Mouse (Mus musculus) urinary bladder, postnatal 25 days (tissue): Measurements from ENCODE around the gene Ttll5.

Experiments used
- DNase-seq: peaks from one replicate; pipeline ENCODE4 v3.0.0; 2022; ENCODE audit warnings: low spot score

Ttll5 gene

DNA sequence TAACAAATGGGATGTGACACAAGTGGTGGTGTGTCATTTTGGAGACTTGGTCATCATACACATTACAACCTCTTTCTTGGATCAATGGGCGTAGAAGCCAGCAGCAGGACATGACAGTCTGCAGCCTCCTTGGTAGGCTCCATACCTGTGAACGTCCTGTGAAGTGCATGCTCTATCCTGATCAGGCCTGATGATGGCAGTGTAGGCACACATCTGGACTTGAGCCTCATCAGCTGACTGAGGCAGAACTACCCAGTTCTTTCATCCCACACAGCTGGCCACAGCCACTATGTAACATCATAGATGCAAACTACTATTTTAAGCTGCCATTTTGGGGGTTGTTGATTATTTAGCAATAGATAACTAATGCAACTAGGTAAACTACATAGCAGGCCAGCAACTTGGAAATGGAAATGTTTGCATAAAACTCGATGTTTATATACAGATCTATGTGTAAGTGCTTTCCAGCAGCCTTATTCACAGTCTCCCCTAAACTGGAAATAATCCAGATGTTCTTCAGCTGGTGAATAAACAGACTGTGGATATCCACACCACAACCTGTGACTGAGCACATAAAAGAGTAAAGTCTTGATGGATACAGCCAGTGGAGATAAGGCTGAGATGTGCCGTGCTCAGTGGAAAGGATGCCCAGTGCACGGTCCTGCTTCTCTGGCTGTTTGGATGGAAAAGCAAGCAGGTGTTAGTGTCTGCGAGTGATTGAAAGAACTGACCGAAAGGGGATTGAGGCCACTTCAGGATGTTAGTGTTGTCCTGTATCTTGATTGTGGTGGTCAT is 23.9 kb downstream of the Ttll5 start:
- no peak for DNase-seq

DNA sequence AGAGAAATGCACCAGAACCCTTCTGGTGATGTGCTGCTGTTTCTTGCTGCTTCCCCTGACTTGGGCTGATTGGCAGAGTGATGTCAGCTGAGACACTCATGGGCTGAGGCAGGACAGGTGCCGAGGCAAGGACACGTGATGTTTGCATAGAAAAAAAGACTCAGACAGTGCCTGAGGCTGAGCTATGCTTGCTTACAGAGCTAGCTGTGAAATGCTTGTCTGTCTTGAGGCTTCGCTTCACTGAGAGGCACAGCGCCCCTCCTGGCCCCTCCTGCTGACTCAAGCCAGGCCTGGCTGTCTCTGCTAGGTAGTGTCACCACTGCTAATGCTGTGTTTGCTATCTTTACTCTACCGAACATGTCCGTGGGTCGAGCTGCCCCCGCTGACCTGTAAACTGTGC is 26.2 kb downstream of the Ttll5 start:
- no peak for DNase-seq

- no peak for DNase-seq
These were observed 29.4 kb downstream of the Ttll5 start for GRCm38 (mm10) chr12:85853836-85854235.

GRCm38 (mm10) chr12:85854271-85854670 is 29.8 kb downstream of the Ttll5 start:
- DNase-seq = no peak

DNA sequence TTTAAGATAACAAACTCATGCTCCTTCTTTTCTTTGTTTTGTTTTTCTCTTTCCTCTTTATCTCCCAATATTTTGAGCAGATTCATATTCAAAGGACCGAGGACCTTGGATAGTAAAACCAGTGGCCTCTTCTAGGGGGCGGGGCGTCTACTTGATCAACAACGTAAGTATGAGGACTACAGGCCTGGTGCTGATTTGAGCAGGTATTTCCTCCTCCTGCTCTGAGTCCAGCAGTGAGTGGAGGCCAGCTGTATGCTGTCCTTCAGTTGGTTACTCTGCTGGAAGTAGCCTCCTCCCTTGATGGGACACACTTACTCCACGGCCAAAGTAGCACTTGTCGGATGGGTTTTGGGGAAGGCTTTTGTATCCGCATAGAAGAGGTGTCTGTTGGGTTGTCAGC is 32.8 kb downstream of the Ttll5 start:
- DNase-seq = no peak

GRCm38 (mm10) chr12:85859111-85859510 is 34.7 kb downstream of the Ttll5 start:
- no peak for DNase-seq

DNA sequence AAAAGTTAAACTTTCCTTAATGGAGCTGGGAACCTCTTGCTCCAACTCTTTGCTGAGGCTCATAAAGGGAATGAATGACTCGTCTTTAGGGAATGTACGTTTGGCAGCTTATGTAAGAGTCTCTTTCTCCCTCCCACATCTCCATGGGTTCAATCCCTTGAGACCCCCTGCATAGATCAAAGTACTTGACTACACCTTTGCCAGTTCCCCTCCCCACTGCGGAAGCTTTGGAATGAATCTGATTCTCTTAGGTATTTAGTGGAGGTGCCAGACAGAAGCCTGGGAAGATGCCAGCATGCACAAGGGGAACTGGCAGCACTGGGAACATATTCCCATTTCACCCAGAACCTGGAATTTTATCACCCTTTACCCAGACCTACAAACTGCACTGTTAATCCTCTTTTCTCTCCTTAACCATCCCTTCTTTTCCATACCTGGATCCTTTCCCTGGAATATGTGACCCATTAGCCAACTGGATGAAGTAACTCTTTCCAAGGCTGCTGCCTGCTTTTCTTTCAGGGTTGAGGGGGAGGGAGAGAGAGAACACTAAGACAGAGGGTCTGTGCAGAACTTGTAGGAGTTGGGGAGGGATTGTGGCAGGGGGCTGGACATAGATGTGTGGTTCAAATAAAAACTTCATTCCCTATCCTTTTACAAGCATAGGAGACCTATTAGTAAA is 35.2 kb downstream of the Ttll5 start:
- DNase-seq = no peak

- no peak for DNase-seq
These were observed 38.1 kb downstream of the Ttll5 start for GRCm38 (mm10) chr12:85862514-85862913.

DNA sequence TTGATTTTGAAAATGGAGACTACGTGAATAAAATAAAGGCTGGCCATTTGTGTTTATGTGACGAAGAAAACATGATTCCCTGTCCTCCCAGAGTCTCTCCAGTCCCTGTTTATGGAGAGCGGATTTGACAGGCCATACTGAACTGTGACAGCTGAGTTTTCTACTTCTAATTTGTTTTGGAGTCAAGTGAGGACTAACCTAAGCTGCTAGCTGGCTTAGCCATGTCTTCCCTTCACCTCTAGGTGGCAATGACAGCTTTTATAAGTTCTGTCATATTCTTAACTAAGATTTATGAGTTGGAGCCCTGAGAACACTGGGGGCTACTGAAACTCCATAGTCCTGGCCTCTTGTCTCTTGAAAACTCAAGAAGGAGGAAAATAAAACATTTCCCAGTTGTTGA is 41.1 kb downstream of the Ttll5 start:
- no peak for DNase-seq

- no peak for DNase-seq
These were observed 42.2 kb downstream of the Ttll5 start for GRCm38 (mm10) chr12:85866624-85867023.

DNA sequence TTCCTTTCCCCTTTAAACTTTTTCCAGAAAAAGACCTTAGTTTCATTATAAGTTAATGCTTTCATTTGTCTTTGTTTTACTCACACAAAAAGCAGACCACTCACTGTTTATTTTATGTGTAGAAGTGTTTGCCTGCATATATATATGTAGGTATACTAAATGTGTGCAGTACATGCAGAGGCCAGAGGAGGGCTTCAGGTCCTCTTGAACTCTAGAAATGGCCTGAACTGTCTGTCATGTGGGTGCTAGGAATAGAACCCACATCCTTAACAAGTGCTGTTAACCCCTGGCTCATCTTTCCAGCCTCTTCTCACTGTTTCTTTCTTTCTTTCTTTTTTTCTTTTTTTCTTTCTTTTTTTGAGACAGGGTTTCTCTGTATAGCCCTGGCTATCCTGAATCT is 42.7 kb downstream of the Ttll5 start:
- DNase-seq = no peak

GRCm38 (mm10) chr12:85869423-85869822 is 45.0 kb downstream of the Ttll5 start:
- DNase-seq = peak; percentile 28

DNA sequence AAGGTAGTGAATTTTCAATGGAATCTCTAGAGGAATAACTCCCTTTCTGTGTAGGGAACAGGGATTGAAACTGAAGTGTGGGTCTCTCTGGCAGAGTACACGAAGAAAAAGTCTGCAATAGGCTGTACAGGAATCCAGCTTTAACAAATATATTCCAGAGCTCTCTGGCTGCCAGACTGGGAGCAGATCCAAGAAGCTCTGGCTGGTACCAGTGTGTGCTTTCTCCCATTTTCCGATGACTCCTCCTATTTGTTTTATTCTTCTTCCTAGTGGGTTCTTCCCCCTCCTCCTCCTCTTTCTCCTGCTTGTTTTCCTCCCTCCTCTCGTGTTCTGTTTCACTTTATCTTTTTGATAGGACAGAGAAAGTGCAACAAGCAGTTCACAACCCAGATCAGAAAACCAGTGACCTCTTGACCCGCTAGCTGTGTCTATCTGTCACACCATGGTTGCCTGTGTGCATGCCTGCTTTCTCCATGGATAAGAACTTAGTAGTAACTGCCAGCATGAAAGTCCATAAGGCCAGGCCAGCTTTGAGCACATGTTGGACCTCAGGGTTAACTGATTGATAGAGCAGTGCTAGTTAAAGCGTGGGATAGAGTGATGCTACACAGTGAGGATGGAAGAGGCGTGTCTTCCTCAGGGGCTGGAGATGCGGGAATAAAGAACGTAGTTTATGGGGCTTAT is 55.3 kb downstream of the Ttll5 start:
- DNase-seq = no peak

DNA sequence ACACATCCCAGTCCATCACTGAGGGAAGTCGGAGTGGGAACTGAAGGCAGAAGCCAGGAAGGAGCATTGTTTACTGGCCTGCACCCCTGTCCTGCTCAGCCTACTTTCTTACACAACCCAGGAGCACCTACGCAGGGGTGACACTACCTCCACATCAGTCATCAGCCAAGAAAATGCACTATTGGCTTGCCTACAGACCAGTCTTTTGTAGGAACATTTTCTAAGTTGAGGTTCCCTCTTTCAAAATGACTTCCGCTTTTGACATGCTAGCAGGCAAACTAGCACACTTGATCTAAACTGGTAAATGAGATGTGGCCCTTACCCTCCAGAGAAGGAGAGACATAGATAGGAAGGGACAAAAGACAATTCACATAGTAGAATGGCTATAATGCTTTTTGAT is 60.6 kb downstream of the Ttll5 start:
- no peak for DNase-seq

GRCm38 (mm10) chr12:85890054-85890453 is 65.6 kb downstream of the Ttll5 start:
- no peak for DNase-seq

DNA sequence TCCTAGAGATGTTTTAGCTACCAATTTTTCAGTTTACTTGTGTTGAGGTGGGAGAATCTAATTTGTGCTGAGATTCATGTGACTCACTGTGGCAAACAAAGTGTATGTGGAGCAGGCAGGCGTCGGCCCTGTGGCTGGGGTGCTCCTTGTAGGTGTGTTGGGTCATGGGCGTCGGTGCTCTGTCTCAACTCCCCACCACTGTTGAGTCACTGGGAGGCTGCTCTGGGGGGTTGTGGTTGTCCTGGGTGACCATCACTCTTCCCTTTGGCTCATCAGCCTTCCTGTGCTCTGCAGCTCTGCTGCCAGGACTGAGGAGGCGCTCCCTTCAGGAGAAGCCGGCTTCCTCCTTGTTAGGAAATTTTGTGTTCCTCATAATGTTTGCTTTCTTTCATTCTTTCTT is 79.5 kb downstream of the Ttll5 start:
- DNase-seq = no peak

GRCm38 (mm10) chr12:85905666-85906065 is 81.2 kb downstream of the Ttll5 start:
- DNase-seq = no peak

DNA sequence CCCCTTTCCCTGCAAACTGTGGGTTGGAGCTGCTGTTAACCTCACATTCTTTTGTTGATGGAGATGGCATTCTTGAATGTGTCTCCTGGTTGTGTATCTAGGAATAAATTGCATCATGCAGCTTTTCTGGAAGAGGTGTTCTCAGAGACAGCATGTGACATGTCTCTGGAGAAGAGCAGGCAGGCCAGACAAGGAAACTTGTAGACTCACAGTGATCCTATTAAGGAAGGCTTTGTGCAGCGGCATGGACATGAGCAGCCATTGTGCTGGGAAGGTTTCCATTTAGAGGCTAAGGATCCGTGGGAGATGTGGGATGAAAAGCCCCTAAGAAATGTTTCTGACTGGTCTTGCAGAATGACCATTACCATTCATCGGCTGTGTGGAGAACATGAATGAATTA is 83.4 kb downstream of the Ttll5 start:
- DNase-seq = no peak

GRCm38 (mm10) chr12:85910811-85911210 is 86.4 kb downstream of the Ttll5 start:
- DNase-seq = no peak

GRCm38 (mm10) chr12:85912712-85913504 is 88.4 kb downstream of the Ttll5 start:
- DNase-seq = no peak

DNA sequence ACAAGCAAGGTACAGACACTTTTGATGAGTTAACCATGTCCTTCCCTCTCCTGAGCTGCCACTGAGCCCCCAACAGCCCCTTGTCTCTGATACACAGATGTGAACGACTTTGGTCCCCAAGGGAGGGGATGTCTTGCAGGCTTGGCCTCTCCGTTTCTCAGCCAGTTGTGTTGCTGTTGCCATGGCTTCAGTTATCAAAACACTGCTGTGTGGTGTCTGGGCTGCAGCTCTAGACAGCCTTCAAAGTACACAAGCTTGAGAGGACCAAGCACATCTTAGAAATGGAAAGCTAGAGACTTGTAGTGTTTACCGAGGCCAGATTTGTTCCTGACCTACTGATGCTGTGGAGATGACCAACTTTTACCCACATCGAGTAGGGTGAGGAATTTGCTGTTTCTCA is 102.4 kb downstream of the Ttll5 start:
- DNase-seq = no peak

DNA sequence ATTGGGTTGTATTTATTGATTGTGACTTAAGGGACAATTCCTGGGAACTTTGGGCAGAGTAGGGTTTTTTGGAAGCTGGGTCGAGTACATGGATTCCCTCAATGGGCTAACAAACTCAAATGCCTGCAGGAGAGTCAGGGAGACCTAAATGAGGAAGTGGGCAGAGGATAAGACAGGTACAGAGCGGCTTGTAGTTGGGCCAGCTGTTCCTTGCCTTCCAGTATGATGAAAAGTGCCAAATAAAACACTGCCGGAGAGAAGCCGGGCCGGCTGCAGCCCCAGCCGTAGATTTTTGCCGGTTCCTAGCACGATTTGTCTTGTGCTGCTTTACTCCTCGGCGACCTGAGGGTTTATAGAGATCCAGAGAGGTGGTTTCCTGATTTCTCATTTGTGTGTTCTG is 104.1 kb downstream of the Ttll5 start:
- DNase-seq = no peak
